Mouse (Mus musculus) forebrain, embryonic 14.5 days (tissue): ENCODE data around the gene Srcin1. TPM values are rescaled to one million over a fixed set of nuclear protein-coding genes. Genes with fewer than 3 reads are reported as not detected.

Experiments used
- ATAC-seq: fragments of 200-750 bp; cut with Nextera tagmentation; 2 replicates; pipeline ENCODE4 v1.8.0; 2017; ENCODE audit warnings: mild to moderate bottlenecking, moderate library complexity
- DNase-seq: peaks from one replicate; pipeline ENCODE4 v3.0.0-alpha.2; 2015; ENCODE audit warnings: low spot score
- H3K27ac ChIP-seq: fragments of 300-500 bp; sonication (generic); 2 replicates; pipeline ENCODE4 v1.5.1; 2014; ENCODE audit warnings: low read depth, mild to moderate bottlenecking, control low read depth, low read length, moderate library complexity
- H3K27me3 ChIP-seq: fragments of 300-500 bp; sonication (generic); replicated peaks from 2 replicates; pipeline ENCODE4 v1.6.1; 2014; ENCODE audit warnings: low read length, control low read depth, mixed read lengths; ENCODE audit not compliant: control insufficient read depth, insufficient read depth
- H3K36me3 ChIP-seq: fragments of 300-500 bp; sonication (generic); 2 replicates; pipeline ENCODE4 v1.6.1; 2014; ENCODE audit warnings: low read length, control low read depth; ENCODE audit not compliant: control insufficient read depth, insufficient read depth
- H3K4me1 ChIP-seq: fragments of 300-500 bp; sonication (generic); 2 replicates; pipeline ENCODE4 v1.6.1; 2014; ENCODE audit warnings: antibody characterized with exemption, low read length, control low read depth; ENCODE audit not compliant: control insufficient read depth, insufficient read depth
- H3K4me2 ChIP-seq: fragments of 300-500 bp; sonication (generic); 2 replicates; pipeline ENCODE4 v1.6.1; 2014; ENCODE audit warnings: mild to moderate bottlenecking, control low read depth, low read length
- H3K4me3 ChIP-seq: fragments of 300-500 bp; sonication (generic); 2 replicates; pipeline ENCODE4 v1.5.1; 2014; ENCODE audit warnings: low read depth, low read length, control low read depth
- H3K9ac ChIP-seq: fragments of 300-500 bp; sonication (generic); 2 replicates; pipeline ENCODE4 v1.6.1; 2014; ENCODE audit warnings: mild to moderate bottlenecking, low read length, control low read depth, moderate library complexity
- H3K9me3 ChIP-seq: fragments of 300-500 bp; sonication (generic); replicated peaks from 2 replicates; pipeline ENCODE4 v1.6.1; 2016; ENCODE audit warnings: low read length, control low read depth, mixed read lengths; ENCODE audit not compliant: control insufficient read depth
- WGBS: fragments of 180-500 bp; shearing (Covaris S2); extraction: QIAGEN DNeasy Blood & Tissue Kit; methylation state at CpG from one replicate; pipeline ENCODE4 v1.1.7; 2014; 5-methylcytosine and 5-hydroxymethylcytosine counted together
- polyA plus RNA-seq: library from polyadenylated mRNA; unstranded; fragments of >200 nt; fragmentation: Nextera tagmentation; extraction: Ambion mirVana; gene quantifications from 2 replicates; pipeline ENCODE4 v1.2.1, GENCODE M21; 2014

The Srcin1 gene
- polyA plus RNA-seq, 1 experiment from 2014 or later, result 5.6 TPM

GRCm38 (mm10) chr11:97543181-97543733 is 32.7 kb downstream of the Srcin1 start:
- H3K4me1 ChIP-seq, result peaks cover 45% of the 10 kb centered on the region
- H3K4me3 ChIP-seq, result no peak overlapping the region
- H3K36me3 ChIP-seq, result 0 out of 2 replicates have a peak, but pooled peaks cover 11% of the 10 kb centered on the region
- 0 out of 2 replicates have a peak, but pooled peaks cover 8% of the 10 kb centered on the region for H3K27me3 ChIP-seq
- no peak overlapping the region for H3K9ac ChIP-seq
- peak overlapping the region; percentile 10; the same call in 1 of the 2 replicates for H3K27ac ChIP-seq
- no peak overlapping the region for H3K4me2 ChIP-seq
- no peaks in the 10 kb centered on the region for H3K9me3 ChIP-seq
- WGBS, result 45% methylated on average over 12 of the region's 12 CpGs
- peak; percentile 39 for DNase-seq
- peak; percentile 24; the same call in 1 of the 2 replicates for ATAC-seq

DNA sequence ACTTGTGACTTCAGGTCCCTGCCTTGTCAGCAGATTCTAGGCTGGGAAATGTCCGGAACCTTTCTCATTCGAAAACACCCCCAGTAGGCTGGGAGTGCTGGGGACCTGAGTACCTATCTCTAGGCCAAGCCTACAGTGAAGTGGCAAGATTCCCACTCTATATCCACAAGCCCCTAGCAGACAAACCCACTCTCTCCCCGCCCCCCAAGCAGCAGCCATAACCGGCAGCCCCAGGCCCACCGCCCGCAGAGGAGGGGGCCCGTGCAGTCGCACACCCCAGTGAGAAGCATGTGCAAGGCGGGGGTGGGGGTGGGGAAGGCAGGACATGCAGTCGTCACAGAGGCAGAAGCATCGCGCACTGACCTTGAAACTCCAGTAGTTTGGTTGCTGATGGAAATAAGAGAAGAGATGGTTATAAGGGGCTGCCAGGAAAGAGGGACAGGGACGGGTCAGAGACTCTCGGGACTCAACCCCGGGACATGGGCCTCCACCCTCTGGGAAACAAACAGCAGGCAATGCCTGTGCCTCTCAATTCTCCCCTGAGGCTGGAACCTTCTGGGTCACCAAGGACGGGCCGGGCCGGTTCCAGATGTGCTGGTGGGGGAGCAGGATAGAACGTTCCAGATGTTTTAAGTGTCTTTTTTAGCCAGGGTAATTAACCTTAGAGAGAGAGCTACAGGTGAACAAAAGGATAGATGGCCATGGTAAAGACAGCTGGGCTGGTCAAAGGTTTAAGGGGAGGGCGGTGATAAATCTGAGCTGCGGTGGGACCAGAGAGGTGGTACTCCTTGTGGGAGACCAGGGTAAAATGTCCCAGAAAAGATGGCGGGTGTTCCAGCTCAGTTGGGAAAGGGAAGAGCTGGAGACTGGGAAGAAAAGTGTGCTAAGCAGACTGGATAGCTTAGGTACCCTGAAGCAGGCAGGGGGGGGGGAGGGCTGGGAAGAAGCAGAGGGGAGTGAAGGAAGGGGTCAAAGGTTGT is 33.5 kb downstream of the Srcin1 start:
- Histone ChIP-seq H3K9ac (no peak overlapping the region), H3K36me3 (0 out of 2 replicates have a peak, but pooled peaks cover 11% of the 10 kb centered on the region), H3K4me1 (peaks cover 50% of the 10 kb centered on the region), H3K4me2 (no peak overlapping the region), H3K4me3 (no peak overlapping the region), H3K27ac (no peak overlapping the region), H3K27me3 (0 out of 2 replicates have a peak, but pooled peaks cover 11% of the 10 kb centered on the region), H3K9me3 (no peaks in the 10 kb centered on the region)
- ATAC-seq (no peak), DNase-seq (no peak)
- 82% methylated on average over 22 of the region's 22 CpGs for WGBS

- WGBS, result 22% methylated on average over 3 of the region's 3 CpGs
- Histone ChIP-seq H3K9me3 (no peaks in the 10 kb centered on the region), H3K9ac (no peak overlapping the region), H3K4me2 (no peak overlapping the region), H3K27ac (peak overlapping the region; percentile 70; the same call in 1 of the 2 replicates), H3K36me3 (peaks cover 16% of the 10 kb centered on the region), H3K27me3 (peaks cover 19% of the 10 kb centered on the region), H3K4me3 (no peak overlapping the region), H3K4me1 (peaks cover 50% of the 10 kb centered on the region)
- DNase-seq (peak; percentile 92), ATAC-seq (peak; percentile 63)
Observed at GRCm38 (mm10) chr11:97540604-97541003, 35.4 kb downstream of the Srcin1 start.

DNA sequence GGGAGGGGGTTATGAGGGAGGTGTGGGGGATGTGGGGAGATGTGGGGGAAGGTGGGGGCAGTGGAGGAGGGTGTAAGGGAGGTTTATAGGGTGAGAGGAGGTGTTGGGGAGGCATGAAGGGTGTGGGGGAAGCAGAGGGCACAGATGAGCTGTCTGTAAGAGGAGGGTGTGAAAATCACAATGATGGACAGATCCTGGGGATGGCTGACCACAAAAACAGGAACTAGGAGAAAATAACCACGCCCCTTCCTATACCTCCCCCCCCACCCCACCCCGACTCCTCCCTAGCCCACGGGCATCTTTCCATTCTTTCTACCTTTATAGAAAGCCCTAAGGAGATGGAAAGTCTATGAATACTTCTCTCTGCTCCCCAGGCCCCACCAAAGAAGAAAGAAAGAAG is 35.9 kb downstream of the Srcin1 start:
- Histone ChIP-seq H3K27me3 (peaks cover 24% of the 10 kb centered on the region), H3K4me2 (no peak overlapping the region), H3K4me3 (no peak overlapping the region), H3K4me1 (peaks cover 50% of the 10 kb centered on the region), H3K36me3 (peaks cover 15% of the 10 kb centered on the region), H3K9me3 (no peaks in the 10 kb centered on the region), H3K27ac (peak overlapping the region; percentile 70; the same call in 1 of the 2 replicates), H3K9ac (no peak overlapping the region)
- WGBS, result 49% methylated on average over 3 of the region's 3 CpGs
- DNase-seq (no peak), ATAC-seq (no peak)

DNA sequence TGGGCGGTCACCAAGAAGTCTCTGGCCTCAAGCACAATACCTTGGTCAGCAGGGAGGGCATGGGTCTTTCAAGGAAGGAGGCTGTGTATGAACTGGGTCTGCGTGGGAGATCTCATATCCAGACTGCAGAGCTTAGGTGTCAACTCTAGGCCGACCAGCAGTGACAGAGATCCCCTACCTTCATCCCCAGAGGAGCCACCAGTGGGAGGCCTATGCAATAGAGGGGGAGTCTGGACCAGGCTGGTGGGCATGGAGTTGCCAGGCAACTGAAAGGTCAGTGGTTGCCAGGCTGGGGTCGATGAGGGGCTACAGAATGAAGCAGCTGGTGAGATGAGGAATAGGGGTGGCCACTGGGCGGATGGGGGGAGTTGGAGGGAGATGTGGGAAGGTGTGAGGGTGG is 36.4 kb downstream of the Srcin1 start:
- Histone ChIP-seq H3K27me3 (peaks cover 29% of the 10 kb centered on the region), H3K4me1 (peaks cover 54% of the 10 kb centered on the region), H3K4me2 (no peak overlapping the region), H3K4me3 (no peak overlapping the region), H3K9ac (no peak overlapping the region), H3K9me3 (no peaks in the 10 kb centered on the region), H3K27ac (no peak overlapping the region), H3K36me3 (peaks cover 18% of the 10 kb centered on the region)
- 67% methylated on average over 5 of the region's 5 CpGs for WGBS
- DNase-seq, result no peak
- no peak for ATAC-seq

- ATAC-seq (no peak), DNase-seq (peak; percentile 55)
- Histone ChIP-seq H3K27me3 (peaks cover 48% of the 10 kb centered on the region), H3K4me2 (peak overlapping the region; percentile 54; the same call in 1 of the 2 replicates), H3K4me1 (peaks cover 48% of the 10 kb centered on the region), H3K9ac (peak overlapping the region; percentile 29; the same call in 1 of the 2 replicates), H3K36me3 (peaks cover 37% of the 10 kb centered on the region), H3K9me3 (no peaks in the 10 kb centered on the region), H3K4me3 (no peak overlapping the region), H3K27ac (no peak overlapping the region)
- WGBS, result 9% methylated on average over 12 of the region's 12 CpGs
Observed at GRCm38 (mm10) chr11:97537580-97538089, 38.4 kb downstream of the Srcin1 start.

DNA sequence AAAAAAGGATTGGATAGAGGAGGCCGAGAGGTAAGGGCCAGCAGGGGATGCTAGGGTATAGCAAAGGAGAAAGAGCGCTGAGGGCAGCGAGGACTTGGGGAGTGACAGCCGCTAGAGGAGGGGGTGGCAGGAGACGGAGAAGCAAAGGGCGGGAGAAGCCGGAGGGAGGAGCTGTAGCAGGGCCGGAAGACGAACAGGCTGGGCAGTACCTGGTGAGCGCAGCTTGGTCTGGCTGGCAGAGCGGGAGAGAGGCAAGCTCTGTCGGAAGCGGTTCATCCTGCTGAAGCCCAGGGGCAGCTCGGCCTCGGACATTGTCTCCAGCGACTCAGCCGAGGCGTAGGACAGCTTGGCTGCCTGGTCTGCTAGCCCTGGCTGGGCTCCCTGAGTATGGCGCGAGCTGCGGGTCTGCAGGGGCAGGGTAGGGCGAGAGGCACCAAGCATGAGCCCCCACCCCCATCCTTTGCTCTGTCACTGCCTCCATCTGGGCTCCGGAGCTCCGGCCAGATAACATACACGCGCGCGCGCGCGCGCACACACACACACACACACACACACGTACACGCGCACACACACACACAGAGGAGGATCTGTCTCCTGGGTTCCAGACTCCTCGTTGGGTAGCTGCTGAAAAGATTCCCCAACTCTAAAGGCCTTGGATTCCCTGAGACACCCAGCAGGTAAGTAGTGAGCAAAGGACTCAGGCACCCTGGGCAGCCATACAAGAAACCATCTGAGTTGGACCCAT is 39.0 kb downstream of the Srcin1 start:
- 2% methylated on average over 34 of the region's 36 CpGs for WGBS
- H3K4me3 ChIP-seq, result peak overlapping the region; percentile 19
- peaks cover 54% of the 10 kb centered on the region for H3K27me3 ChIP-seq
- no peak overlapping the region; the same call in 1 of the 2 replicates for H3K27ac ChIP-seq
- peaks cover 44% of the 10 kb centered on the region for H3K4me1 ChIP-seq
- peaks cover 38% of the 10 kb centered on the region for H3K36me3 ChIP-seq
- H3K4me2 ChIP-seq, result peak overlapping the region; percentile 54
- peak; percentile 56 for DNase-seq
- no peaks in the 10 kb centered on the region for H3K9me3 ChIP-seq
- ATAC-seq, result 0 out of 2 replicates have a peak, but pooled peaks have one; percentile 16
- peak overlapping the region; percentile 61 for H3K9ac ChIP-seq

DNA sequence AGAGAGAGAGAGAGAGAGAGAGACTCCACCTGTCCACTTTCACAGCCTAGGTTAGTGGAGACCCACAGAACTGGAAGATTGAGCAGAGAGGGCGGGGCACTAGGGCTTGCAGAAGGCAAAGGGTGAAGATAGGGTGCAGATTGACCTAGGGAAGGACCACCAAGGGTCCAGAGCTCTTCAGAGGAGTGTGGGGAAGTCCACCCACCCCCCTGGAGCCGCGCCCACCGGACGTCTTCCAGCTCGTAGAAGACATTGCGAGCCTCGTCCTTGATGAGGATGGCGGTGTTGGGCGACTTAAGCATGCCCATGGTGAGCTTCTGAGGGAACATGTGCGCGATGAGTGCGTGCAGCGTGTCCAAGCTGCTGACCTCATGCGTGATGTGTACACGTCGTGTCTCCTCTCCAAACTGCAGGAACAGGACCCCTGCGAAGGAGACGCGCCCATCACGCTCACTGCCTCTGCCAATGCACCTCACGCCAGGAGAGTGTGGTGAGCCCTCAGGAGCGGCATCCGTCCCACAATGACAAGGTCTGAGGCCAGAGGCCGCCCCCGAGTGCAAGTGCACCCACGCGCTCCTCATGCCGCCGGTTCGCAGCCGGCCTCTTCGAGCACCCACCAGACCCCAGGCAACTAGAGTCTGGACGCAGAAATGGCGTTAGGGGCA is 39.8 kb downstream of the Srcin1 start:
- Histone ChIP-seq H3K27ac (no peak overlapping the region), H3K36me3 (peaks cover 38% of the 10 kb centered on the region), H3K27me3 (peaks cover 54% of the 10 kb centered on the region), H3K9me3 (no peaks in the 10 kb centered on the region), H3K4me3 (no peak overlapping the region), H3K4me1 (peaks cover 44% of the 10 kb centered on the region), H3K4me2 (peak overlapping the region; percentile 54), H3K9ac (no peak overlapping the region; the same call in 1 of the 2 replicates)
- ATAC-seq (no peak), DNase-seq (no peak)
- WGBS, result 30% methylated on average over 35 of the region's 35 CpGs
